Mouse (Mus musculus): Measurements from ENCODE around the gene Gpc2.

Gpc2 gene

GRCm38 (mm10) chr5:138260834-138261233 is 19.0 kb downstream of the Gpc2 start:
- no peak for DNase-seq

- DNase-seq, result no peak
Measured at GRCm38 (mm10) chr5:138260051-138260450, 19.8 kb downstream of the Gpc2 start.

- DNase-seq, result no peak
Measured at GRCm38 (mm10) chr5:138258993-138259392, 20.8 kb downstream of the Gpc2 start.

GRCm38 (mm10) chr5:138258542-138258941 is 21.3 kb downstream of the Gpc2 start:
- DNase-seq, result no peak

GRCm38 (mm10) chr5:138258078-138258477 is 21.7 kb downstream of the Gpc2 start:
- no peak for DNase-seq

GRCm38 (mm10) chr5:138257585-138257978 is 22.2 kb downstream of the Gpc2 start:
- DNase-seq, result no peak

- DNase-seq, result no peak
Measured at GRCm38 (mm10) chr5:138256966-138257584, 22.7 kb downstream of the Gpc2 start.

- DNase-seq, result peak in 1 of 2 experiments; percentile 51
Measured at GRCm38 (mm10) chr5:138256094-138256467, 23.7 kb downstream of the Gpc2 start.

GRCm38 (mm10) chr5:138255353-138256093 is 24.3 kb downstream of the Gpc2 start, which contains the start of gene Lamtor4:
Gene Lamtor4, plus strand, starts transcription at chr5:138255482.
- DNase-seq, result peak; percentile 92 to 95

- no peak for DNase-seq
Measured at GRCm38 (mm10) chr5:138253061-138253460, 26.7 kb downstream of the Gpc2 start.

- DNase-seq, result no peak
Measured at GRCm38 (mm10) chr5:138251144-138251543, 28.7 kb downstream of the Gpc2 start.

GRCm38 (mm10) chr5:138241511-138241910 is 38.3 kb downstream of the Gpc2 start:
- no peak for DNase-seq

GRCm38 (mm10) chr5:138234224-138234623 is 45.6 kb downstream of the Gpc2 start:
- DNase-seq, result no peak

GRCm38 (mm10) chr5:138233778-138234177 is 46.0 kb downstream of the Gpc2 start:
- no peak for DNase-seq

- no peak for DNase-seq
Measured at GRCm38 (mm10) chr5:138229511-138229910, 50.3 kb downstream of the Gpc2 start.

GRCm38 (mm10) chr5:138228026-138228425 is 51.8 kb downstream of the Gpc2 start:
- DNase-seq, result peak; percentile 14 to 21

- DNase-seq, result no peak
Measured at GRCm38 (mm10) chr5:138227367-138227766, 52.4 kb downstream of the Gpc2 start.

- DNase-seq, result no peak
Measured at GRCm38 (mm10) chr5:138226491-138226890, 53.3 kb downstream of the Gpc2 start.

GRCm38 (mm10) chr5:138225700-138226099 is 54.1 kb downstream of the Gpc2 start, which contains the start of gene Nxpe5:
Gene Nxpe5, plus strand, starts transcription at chr5:138225898.
- no peak for DNase-seq

Data from cerebellum, postnatal 36 days (tissue).